Mouse (Mus musculus) cerebellum, adult 2 months (tissue): ENCODE data around the gene Tenm2.

Experiments
- CTCF ChIP-seq: fragments of 200-500 bp; IDR thresholded peaks from 2 replicates; pipeline ENCODE4 v1.5.1; 2011; ENCODE audit warnings: low read depth, mild to moderate bottlenecking, control low read depth, low read length, moderate library complexity, borderline replicate concordance; ENCODE audit not compliant: insufficient read depth
- POLR2A ChIP-seq: fragments of 200-500 bp; IDR thresholded peaks from 2 replicates; pipeline ENCODE4 v1.6.1; 2011; ENCODE audit warnings: low read length, control low read depth, borderline replicate concordance; ENCODE audit not compliant: insufficient read depth

- TF ChIP-seq CTCF = no peak
- no peak for TF ChIP-seq POLR2A
Observed at GRCm38 (mm10) chr11:36694810-36695209, 541.0 kb downstream of the Tenm2 start.
